Mouse (Mus musculus): ENCODE measurements around the gene Tomm40. TPM values are rescaled to one million over a fixed set of nuclear protein-coding genes. Genes with fewer than 3 reads are reported as not detected.
A peak's percentile ranks its signal among the peaks of the same experiment; 100 is the strongest.

The Tomm40 gene
- polyA plus RNA-seq (2014; fragmentation: Nextera tagmentation; extraction: Ambion mirVana) = 143 and 174 TPM in 2 replicates

DNA sequence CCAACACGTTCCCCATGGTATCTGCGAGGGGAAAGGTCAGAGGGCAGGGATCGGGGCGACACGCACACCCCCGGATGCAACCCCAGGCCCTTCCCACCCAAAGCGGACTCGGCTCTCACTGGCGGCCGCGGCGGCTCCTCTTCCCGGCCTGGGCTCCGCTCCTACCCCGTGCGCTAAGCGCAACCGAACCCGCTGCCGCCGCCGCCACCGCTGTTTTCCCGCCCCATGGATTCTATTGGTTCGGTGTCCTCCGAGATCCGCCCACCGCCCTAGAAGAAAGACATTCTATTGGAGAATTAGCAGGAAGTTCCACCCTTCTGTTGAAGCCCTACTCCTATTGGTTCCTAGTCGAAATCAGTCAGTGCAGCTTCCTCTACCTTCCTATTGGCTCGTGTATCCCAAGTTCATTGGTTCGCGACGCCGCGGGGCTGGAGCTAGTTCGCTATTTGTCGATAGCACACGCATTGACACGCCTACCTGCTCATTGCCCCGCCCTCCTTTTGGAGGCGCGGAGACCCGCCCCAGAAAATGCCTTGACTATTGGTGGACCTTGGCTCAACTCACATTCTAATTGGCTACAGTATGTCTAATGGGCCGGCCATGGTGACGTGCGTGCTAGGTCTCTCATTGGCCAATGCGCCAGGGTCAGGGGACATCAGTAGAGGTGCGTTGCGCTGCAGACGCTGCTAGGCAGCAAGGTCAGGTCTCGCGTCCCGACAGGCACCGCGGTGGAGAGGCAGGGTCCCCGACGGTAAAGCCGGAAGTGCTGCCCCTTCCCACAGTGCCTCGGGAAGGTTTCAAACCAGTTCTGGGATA lies at the start of gene Tomm40:
Gene Tomm40, minus strand, starts transcription at position 200 of the 816 bp plus-strand sequence.
- Histone ChIP-seq H3K4me1 (replicated peaks; ENCODE audit: control insufficient read depth, insufficient read depth, low read length) (peaks cover 17% of the 10 kb centered on the region), H3K27ac (ENCODE audit: low read depth) (peak within 1 kb of the TSS; percentile 78), H3K4me3 (ENCODE audit: low read depth, low read length) (peak within 1 kb of the TSS; percentile 99), H3K27me3 (replicated peaks; ENCODE audit: control insufficient read depth, insufficient read depth, low read length) (no peaks in the 10 kb centered on the region), H3K9me3 (ENCODE audit: control insufficient read depth, low read length) (peaks cover under 1% of the 10 kb centered on the region; the same call in 1 of the 2 replicates), H3K4me2 (ENCODE audit: low read length) (peak within 1 kb of the TSS; percentile 90), H3K36me3 (ENCODE audit: control insufficient read depth, insufficient read depth, low read length) (peaks cover 59% of the 10 kb centered on the region), H3K9ac (ENCODE audit: low read length) (peak within 1 kb of the TSS; percentile 93)
- peak; percentile 94 for DNase-seq (ENCODE audit: low spot score)
- peak; percentile 99 for ATAC-seq (replicated peaks; ENCODE audit: low FRiP score, low TSS enrichment, low read depth)
- under 1% methylated on average over 51 of the region's 59 CpGs for WGBS

DNA sequence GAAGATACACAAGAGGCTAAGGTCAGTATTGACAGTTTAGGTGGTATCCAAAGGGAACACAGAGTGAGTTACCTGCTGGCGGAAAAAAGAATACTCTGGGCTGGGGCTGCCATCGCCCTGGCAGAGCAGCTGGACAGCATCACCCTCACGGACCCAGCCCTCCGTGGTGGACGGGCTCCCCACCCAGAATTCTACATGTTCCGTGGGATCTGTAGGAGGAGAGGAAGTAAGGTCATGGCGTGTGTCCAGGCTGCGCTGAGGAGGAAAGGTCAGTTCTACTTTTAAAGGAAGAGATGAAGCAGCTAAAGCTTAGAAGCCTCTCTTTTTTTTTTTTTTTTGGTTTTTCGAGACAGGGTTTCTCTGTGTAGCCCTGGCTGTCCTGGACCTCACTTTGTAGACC lies 49.3 kb upstream of the Tomm40 start:
- Histone ChIP-seq H3K36me3 (ENCODE audit: control insufficient read depth, insufficient read depth, low read length) (peaks cover 36% of the 10 kb centered on the region), H3K27ac (ENCODE audit: low read depth) (no peak overlapping the region), H3K4me2 (ENCODE audit: low read length) (no peak overlapping the region), H3K4me3 (ENCODE audit: low read depth, low read length) (no peak overlapping the region), H3K9me3 (ENCODE audit: control insufficient read depth, low read length) (no peaks in the 10 kb centered on the region), H3K9ac (ENCODE audit: low read length) (no peak overlapping the region), H3K4me1 (replicated peaks; ENCODE audit: control insufficient read depth, insufficient read depth, low read length) (peaks cover 12% of the 10 kb centered on the region), H3K27me3 (replicated peaks; ENCODE audit: control insufficient read depth, insufficient read depth, low read length) (no peaks in the 10 kb centered on the region)
- WGBS = 87% methylated on average over 8 of the region's 9 CpGs
- no peak for ATAC-seq (replicated peaks; ENCODE audit: low FRiP score, low TSS enrichment, low read depth)
- DNase-seq (ENCODE audit: low spot score) = no peak

DNA sequence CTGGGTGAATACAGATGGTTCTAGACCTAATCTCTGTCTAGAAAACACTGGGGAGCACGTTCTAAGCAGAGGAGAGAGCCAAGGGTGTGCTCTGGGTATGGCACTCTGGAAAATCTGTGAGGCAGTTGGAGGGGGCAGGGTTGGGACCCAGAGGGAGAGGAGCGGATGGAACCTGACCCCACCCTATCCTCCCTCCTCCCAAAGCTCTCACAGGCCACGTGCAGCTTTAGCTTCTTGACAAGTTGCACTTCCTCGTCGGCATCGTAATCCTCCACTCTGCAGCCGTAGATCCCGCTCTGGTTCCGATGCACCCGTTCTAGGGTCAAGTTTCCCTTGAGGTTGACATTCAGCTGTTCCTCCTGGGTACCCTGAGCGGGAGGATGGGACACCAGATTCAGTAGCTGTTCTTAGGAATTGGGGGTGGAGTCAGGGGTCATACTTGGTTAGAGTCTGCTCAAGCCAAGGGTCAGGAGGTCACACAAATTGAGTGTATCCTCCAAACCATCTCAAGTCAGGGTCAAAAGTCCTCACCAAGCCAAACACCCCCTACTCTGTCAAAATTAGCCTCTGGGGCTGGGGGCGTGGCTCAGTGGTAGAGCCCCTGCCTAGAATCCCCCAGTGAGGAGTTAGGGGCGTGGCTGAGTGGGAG lies 48.7 kb upstream of the Tomm40 start:
- ATAC-seq (replicated peaks; ENCODE audit: low FRiP score, low TSS enrichment, low read depth) (no peak), DNase-seq (ENCODE audit: low spot score) (no peak)
- Histone ChIP-seq H3K27ac (ENCODE audit: low read depth) (no peak overlapping the region), H3K4me2 (ENCODE audit: low read length) (no peak overlapping the region), H3K36me3 (ENCODE audit: control insufficient read depth, insufficient read depth, low read length) (peaks cover 36% of the 10 kb centered on the region), H3K4me3 (ENCODE audit: low read depth, low read length) (no peak overlapping the region), H3K4me1 (replicated peaks; ENCODE audit: control insufficient read depth, insufficient read depth, low read length) (peaks cover 6% of the 10 kb centered on the region), H3K27me3 (replicated peaks; ENCODE audit: control insufficient read depth, insufficient read depth, low read length) (no peaks in the 10 kb centered on the region), H3K9me3 (ENCODE audit: control insufficient read depth, low read length) (no peaks in the 10 kb centered on the region), H3K9ac (ENCODE audit: low read length) (no peak overlapping the region)
- 78% methylated on average over 13 of the region's 13 CpGs for WGBS

DNA sequence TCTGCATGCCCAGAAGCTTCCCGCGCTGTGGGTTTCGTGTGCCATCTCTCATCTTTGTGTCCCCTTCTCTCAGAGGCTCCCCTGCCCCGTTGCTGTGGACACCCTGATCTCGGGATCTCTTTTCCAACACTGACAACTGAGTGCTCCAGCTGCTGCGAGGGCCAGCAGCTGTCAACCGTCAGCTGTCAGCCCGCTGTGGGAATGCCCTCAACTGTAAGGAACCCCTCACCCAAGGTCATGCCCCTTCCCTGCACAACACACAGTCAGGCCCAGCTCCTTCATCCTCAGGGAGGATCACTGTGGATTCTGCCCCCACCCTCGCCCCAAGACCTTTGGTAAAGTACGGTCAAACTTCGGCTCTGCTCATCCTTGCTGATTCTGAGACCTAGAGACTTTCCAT lies 47.0 kb upstream of the Tomm40 start:
- no peak for DNase-seq (ENCODE audit: low spot score)
- no peaks in the 10 kb centered on the region for H3K27me3 ChIP-seq (replicated peaks; ENCODE audit: control insufficient read depth, insufficient read depth, low read length)
- H3K27ac ChIP-seq (ENCODE audit: low read depth) = no peak overlapping the region
- H3K4me2 ChIP-seq (ENCODE audit: low read length) = no peak overlapping the region
- no peaks in the 10 kb centered on the region for H3K9me3 ChIP-seq (ENCODE audit: control insufficient read depth, low read length)
- no peak overlapping the region for H3K4me3 ChIP-seq (ENCODE audit: low read depth, low read length)
- ATAC-seq (replicated peaks; ENCODE audit: low FRiP score, low TSS enrichment, low read depth) = no peak
- H3K4me1 ChIP-seq (replicated peaks; ENCODE audit: control insufficient read depth, insufficient read depth, low read length) = no peaks in the 10 kb centered on the region
- H3K9ac ChIP-seq (ENCODE audit: low read length) = no peak overlapping the region
- peaks cover 47% of the 10 kb centered on the region for H3K36me3 ChIP-seq (ENCODE audit: control insufficient read depth, insufficient read depth, low read length)
- 60% methylated on average over 11 of the region's 11 CpGs for WGBS

DNA sequence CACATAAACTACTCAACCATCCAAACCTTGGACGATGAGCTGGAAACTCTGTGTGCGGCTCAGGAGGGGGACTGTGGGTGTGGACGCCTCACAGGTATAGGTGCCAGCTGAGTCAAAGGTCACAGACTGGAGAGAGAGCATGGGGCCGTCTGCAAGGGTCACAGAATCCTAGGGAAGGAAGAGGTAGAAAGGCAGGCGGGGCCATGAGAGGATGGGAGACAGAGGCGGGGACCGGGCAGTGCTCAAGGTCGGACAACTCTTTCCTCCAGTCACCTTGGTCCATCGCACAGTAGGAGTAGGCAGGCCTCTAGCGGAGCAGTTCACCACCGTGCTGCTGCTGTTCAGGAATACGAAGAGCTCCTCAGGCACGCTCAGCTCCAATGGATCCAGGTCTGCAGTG lies 44.8 kb upstream of the Tomm40 start:
- no peak overlapping the region for H3K9ac ChIP-seq (ENCODE audit: low read length)
- no peaks in the 10 kb centered on the region for H3K4me1 ChIP-seq (replicated peaks; ENCODE audit: control insufficient read depth, insufficient read depth, low read length)
- no peak overlapping the region for H3K27ac ChIP-seq (ENCODE audit: low read depth)
- no peak for ATAC-seq (replicated peaks; ENCODE audit: low FRiP score, low TSS enrichment, low read depth)
- H3K36me3 ChIP-seq (ENCODE audit: control insufficient read depth, insufficient read depth, low read length) = peaks cover 37% of the 10 kb centered on the region
- H3K27me3 ChIP-seq (replicated peaks; ENCODE audit: control insufficient read depth, insufficient read depth, low read length) = no peaks in the 10 kb centered on the region
- no peak for DNase-seq (ENCODE audit: low spot score)
- no peak overlapping the region for H3K4me2 ChIP-seq (ENCODE audit: low read length)
- WGBS = 89% methylated on average over 13 of the region's 13 CpGs
- no peaks in the 10 kb centered on the region for H3K9me3 ChIP-seq (ENCODE audit: control insufficient read depth, low read length)
- H3K4me3 ChIP-seq (ENCODE audit: low read depth, low read length) = no peak overlapping the region

DNA sequence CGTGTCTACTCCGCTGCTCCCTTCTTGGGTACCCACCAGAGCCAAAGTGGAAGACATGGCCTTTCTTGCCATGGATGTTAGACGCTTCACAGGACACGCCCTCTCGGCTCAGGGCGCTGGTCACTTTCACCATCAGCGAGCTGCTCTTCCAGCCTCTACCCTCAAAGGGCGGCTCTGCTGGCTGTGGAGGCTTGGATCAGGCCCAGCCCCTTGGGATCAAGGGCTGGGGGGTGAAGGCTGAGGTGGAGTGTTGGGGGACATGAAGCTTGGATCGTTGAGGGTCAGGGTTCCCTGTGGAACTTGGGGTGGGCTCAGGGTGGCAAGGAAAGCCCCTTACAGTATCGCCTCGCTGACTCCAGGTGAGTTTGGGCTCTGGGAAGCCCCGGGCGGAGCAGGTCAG lies 43.4 kb upstream of the Tomm40 start:
- Histone ChIP-seq H3K4me1 (replicated peaks; ENCODE audit: control insufficient read depth, insufficient read depth, low read length) (0 out of 2 replicates have a peak, but pooled peaks cover 3% of the 10 kb centered on the region), H3K27me3 (replicated peaks; ENCODE audit: control insufficient read depth, insufficient read depth, low read length) (no peaks in the 10 kb centered on the region), H3K4me2 (ENCODE audit: low read length) (no peak overlapping the region), H3K4me3 (ENCODE audit: low read depth, low read length) (no peak overlapping the region), H3K36me3 (ENCODE audit: control insufficient read depth, insufficient read depth, low read length) (peaks cover 23% of the 10 kb centered on the region), H3K9me3 (ENCODE audit: control insufficient read depth, low read length) (no peaks in the 10 kb centered on the region), H3K9ac (ENCODE audit: low read length) (no peak overlapping the region), H3K27ac (ENCODE audit: low read depth) (no peak overlapping the region)
- WGBS = 93% methylated on average over 13 of the region's 13 CpGs
- ATAC-seq (replicated peaks; ENCODE audit: low FRiP score, low TSS enrichment, low read depth) (no peak), DNase-seq (ENCODE audit: low spot score) (no peak)

DNA sequence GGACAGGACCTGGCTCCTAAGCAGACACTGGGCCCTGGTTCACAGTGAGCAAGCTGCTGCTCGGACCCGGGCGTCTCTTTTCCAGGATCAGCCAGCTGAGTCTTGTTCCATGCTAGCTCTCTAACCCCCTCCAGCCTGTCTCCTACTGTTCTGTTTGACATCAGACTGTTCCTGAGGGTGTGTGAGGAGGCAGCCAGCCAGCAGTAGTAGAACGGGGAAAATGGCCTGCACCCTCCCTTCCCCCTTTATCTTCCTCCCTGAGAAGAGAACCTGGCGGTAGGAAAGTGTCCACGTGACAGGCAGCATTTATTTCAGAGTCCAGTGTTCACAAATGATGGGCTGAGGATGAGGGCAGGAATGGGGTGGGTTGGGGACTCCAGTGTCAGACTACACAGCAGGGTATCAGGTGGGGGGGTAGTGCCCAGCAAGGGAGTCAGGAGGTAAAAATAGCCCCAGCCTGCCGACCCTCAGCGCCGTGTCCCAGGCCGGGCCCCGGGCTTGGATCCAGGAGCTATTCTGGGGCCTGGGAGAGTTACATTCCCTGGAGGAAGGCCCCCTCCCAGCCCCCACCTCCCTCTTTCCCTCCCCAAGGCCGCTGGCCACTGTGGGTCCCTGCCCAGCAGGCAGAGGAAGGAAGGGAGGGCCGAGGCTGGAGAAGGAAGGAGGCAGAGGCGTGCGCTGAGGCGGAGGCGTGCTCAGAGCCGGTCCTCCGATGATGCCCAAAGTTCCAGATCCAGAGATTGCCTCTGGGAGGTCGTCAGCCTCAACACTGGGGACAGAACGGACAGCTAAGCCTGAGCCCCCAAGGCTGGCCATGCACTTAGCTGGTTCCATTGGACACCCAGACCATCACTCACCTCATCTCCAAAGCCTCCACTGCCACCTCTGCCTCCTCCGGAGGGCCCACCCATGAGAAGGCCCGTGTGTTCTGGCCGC lies 40.9 kb upstream of the Tomm40 start:
- Histone ChIP-seq H3K9ac (ENCODE audit: low read length) (no peak overlapping the region), H3K27me3 (replicated peaks; ENCODE audit: control insufficient read depth, insufficient read depth, low read length) (no peaks in the 10 kb centered on the region), H3K4me3 (ENCODE audit: low read depth, low read length) (no peak overlapping the region), H3K4me2 (ENCODE audit: low read length) (peak overlapping the region; percentile 13; the same call in 1 of the 2 replicates), H3K36me3 (ENCODE audit: control insufficient read depth, insufficient read depth, low read length) (peaks cover 14% of the 10 kb centered on the region; the same call in 1 of the 2 replicates), H3K4me1 (replicated peaks; ENCODE audit: control insufficient read depth, insufficient read depth, low read length) (0 out of 2 replicates have a peak, but pooled peaks cover 3% of the 10 kb centered on the region), H3K27ac (ENCODE audit: low read depth) (peak overlapping the region; percentile 71), H3K9me3 (ENCODE audit: control insufficient read depth, low read length) (0 out of 2 replicates have a peak, but pooled peaks cover 3% of the 10 kb centered on the region)
- DNase-seq (ENCODE audit: low spot score) (no peak), ATAC-seq (replicated peaks; ENCODE audit: low FRiP score, low TSS enrichment, low read depth) (peak; percentile 34)
- 72% methylated on average over 23 of the region's 24 CpGs for WGBS

DNA sequence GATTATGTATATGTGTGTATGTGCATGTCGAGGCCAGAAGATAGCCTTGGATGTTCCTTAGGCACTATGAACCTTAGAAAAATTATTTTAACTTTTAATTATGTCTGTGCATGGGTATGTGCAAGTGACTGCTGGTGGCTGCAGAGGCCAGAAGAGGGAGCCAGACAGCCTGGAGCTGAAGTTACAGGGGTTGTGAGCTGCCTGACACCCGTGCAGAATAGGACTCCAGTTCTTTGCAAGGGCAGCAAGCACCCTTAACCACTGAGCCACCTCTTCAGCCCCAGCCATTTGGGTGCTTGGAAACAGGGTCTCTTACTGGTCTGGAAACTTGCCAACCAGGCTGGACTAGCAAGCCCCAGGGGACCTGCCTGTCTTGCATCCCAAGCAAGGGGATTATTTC lies 39.8 kb upstream of the Tomm40 start:
- Histone ChIP-seq H3K36me3 (ENCODE audit: control insufficient read depth, insufficient read depth, low read length) (peaks cover 13% of the 10 kb centered on the region; the same call in 1 of the 2 replicates), H3K9ac (ENCODE audit: low read length) (no peak overlapping the region), H3K9me3 (ENCODE audit: control insufficient read depth, low read length) (0 out of 2 replicates have a peak, but pooled peaks cover 3% of the 10 kb centered on the region), H3K4me1 (replicated peaks; ENCODE audit: control insufficient read depth, insufficient read depth, low read length) (peaks cover 12% of the 10 kb centered on the region; the same call in 1 of the 2 replicates), H3K4me2 (ENCODE audit: low read length) (no peak overlapping the region), H3K27ac (ENCODE audit: low read depth) (peak overlapping the region; percentile 71; the same call in 1 of the 2 replicates), H3K27me3 (replicated peaks; ENCODE audit: control insufficient read depth, insufficient read depth, low read length) (no peaks in the 10 kb centered on the region), H3K4me3 (ENCODE audit: low read depth, low read length) (no peak overlapping the region)
- WGBS = 82% methylated on average over 2 of the region's 2 CpGs
- no peak for ATAC-seq (replicated peaks; ENCODE audit: low FRiP score, low TSS enrichment, low read depth)
- no peak for DNase-seq (ENCODE audit: low spot score)
